Mouse (Mus musculus) stomach, adult 2 months (tissue): ENCODE data around the gene Olfr248. TPM values are rescaled to one million over a fixed set of nuclear protein-coding genes. Genes with fewer than 3 reads are reported as not detected.

Experiments used
- polyA plus RNA-seq: library from polyadenylated mRNA; depleted of rRNA; stranded (reverse); fragments of >200 nt; gene quantifications from 2 replicates; pipeline ENCODE4 v1.2.3, GENCODE M21; 2012; rRNA removed

Olfr248 gene
- not detected in 2 replicates for polyA plus RNA-seq

GRCm38 (mm10) chr1:174390746-174391145 is at the start of gene Olfr248:
TSS of gene Olfr248 (plus strand) at chr1:174391046.

GRCm38 (mm10) chr1:174364882-174365451 is 25.9 kb upstream of the Olfr248 start, which contains the start of gene Olfr417:
TSS of gene Olfr417 (plus strand) at chr1:174365122.

GRCm38 (mm10) chr1:174423764-174424163 is 32.9 kb downstream of the Olfr248 start, which contains the start of gene Olfr414:
TSS of gene Olfr414 (plus strand) at chr1:174424064.

Other genes starting within 250 kb of the Olfr248 start
- gene Olfr420, start 235.4 kb upstream of the Olfr248 start, polyA plus RNA-seq, result not detected in 2 replicates
- gene Spta1, start 218.3 kb upstream of the Olfr248 start, polyA plus RNA-seq, result not detected in 2 replicates
- not detected in 2 replicates for gene Olfr419, start 139.0 kb upstream of the Olfr248 start, polyA plus RNA-seq
- not detected in 2 replicates for gene Mptx1, start 60.5 kb upstream of the Olfr248 start, polyA plus RNA-seq
- not detected in 2 replicates for gene Olfr417, start 25.9 kb upstream of the Olfr248 start, polyA plus RNA-seq
- not detected in 2 replicates for gene Olfr414, start 33.0 kb downstream of the Olfr248 start, polyA plus RNA-seq
- not detected in 2 replicates for gene Olfr220, start 51.0 kb downstream of the Olfr248 start, polyA plus RNA-seq
- gene Fmn2, start 110.8 kb downstream of the Olfr248 start, polyA plus RNA-seq, result 0.08 and 0.09 TPM in 2 replicates